Mouse (Mus musculus): ENCODE measurements around the gene Eno2. TPM values are rescaled to one million over a fixed set of nuclear protein-coding genes. Genes with fewer than 3 reads are reported as not detected.
"Not testable (repeated sequence)": the region's sequence is repeated elsewhere in the genome, so short reads cannot be mapped to it uniquely, and the experiment has no call there.

Gene Eno2
- polyA plus RNA-seq, 1 experiment: 822 TPM

DNA sequence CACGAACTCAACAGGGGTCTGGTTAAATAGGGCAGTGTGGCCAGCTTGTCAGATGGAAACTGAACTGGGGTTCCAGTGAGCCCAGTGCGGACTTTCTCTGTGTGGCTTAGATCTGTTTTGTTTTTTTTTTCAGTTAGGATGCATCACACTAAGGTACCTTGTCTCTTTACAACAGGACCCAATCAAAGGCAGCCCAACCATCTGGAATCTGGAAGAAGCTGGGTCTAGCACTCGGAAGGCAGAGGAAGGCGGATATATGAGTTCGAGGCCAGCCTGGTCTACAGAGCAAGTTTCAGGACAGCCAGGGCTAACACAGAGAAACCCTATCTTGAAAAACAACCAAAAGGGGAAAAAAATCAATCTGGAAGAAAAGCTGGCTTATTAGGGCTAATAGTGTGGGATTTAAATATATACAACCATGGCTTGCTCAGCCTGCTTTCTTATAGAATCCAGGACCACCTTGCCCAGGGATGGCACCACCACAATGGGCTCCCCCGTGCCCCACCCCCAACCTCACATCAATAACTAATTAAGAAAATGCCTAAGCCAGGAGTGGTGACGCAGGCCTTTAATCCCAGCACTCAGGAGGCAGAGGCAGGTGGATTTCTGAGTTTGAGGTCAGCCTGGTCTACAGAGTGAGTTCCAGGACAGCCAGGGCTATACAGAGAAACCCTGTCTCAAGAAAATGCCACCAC lies 37.1 kb upstream of the Eno2 start:
- DNase-seq (ENCODE audit: extremely low spot score in 1 of 2, low spot score in 1 of 2): no peak

DNA sequence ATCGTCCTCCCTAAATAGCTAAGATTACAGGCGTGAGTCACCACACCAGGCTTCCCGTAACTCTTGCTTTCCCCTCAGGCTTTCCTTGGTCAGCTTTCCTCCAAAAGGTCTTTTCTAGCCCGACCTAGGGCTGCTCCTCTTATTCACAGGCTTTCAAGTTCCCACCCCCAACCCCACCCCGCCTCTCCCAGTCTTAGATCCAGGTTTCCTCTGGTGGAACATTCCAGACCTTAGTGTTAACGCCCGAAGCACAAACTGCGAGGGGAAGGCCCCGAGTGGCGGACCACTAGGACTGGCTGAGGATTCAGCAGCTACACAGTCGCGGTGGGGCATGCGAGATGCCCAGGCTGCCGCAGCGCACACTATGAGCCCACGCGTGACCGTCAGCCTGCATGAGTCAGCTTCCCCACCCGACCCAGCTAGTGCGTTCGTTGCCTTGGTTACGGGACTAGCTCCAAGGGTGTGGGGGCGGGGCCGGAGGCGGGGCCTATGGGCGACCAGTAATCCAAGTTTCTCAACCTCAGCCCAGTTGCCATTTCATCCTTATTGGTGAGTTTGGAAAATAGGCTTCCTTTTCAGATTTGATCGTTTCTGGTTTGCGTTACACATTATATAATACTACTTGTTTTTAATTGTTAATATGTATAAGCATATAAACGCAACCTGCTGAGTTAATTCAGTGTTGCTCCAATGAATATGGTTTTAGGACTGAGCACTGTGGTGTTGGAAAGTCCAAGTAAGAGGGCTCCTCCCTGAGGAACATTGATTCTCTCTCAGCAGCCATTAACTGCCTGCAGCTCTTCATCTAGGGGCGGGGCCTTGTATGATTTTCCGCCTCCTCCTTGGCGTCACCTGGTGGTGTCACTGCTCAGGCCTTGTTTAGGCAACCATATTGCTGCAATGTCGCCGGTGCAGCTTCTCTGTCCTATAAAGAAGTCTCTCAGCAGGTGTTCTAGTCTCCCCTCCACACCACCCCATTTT lies 36.2 kb upstream of the Eno2 start:
- peak; percentile 94 to 98 for DNase-seq (ENCODE audit: extremely low spot score in 1 of 2, low spot score in 1 of 2)

DNA sequence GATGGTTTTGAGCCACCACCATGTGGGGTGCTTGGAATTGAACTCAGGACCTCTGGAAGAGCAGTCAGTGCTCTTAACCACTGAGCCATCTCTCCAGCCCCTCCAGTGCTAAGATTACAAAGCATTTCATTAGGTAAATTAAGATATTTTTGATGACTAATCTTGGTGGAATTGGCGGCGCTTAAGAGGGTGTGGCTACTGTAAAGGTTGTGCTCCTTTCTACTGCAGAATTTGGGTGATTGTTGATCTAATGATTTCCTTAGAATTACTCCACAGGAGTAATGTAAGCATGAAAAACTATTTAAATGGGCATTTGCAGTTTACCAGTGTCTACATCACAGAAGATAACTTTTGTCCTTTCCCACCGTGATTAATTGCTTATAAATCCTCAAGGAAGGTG lies 34.9 kb upstream of the Eno2 start:
- no peak for DNase-seq (ENCODE audit: extremely low spot score in 1 of 2, low spot score in 1 of 2)

DNA sequence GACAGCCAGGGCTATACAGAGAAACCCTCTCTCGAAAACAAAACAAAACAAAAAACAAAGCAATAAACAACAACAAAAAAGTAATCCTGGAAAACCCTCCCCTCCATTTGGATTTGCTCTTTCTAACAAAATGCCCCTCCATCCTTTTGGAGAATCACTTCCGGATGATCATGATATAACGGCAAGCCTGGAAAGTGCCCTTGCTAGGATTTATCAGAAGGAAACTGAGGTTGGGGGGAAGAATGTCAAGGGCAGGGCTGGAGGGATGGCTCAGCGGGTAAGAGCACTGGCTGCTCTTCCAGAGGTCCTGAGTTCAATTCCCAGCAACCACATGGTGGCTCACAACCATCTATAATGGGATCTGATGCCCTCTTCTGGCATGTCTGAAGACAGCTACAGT lies 34.2 kb upstream of the Eno2 start:
- DNase-seq (ENCODE audit: extremely low spot score in 1 of 2, low spot score in 1 of 2): not testable (repeated sequence)

DNA sequence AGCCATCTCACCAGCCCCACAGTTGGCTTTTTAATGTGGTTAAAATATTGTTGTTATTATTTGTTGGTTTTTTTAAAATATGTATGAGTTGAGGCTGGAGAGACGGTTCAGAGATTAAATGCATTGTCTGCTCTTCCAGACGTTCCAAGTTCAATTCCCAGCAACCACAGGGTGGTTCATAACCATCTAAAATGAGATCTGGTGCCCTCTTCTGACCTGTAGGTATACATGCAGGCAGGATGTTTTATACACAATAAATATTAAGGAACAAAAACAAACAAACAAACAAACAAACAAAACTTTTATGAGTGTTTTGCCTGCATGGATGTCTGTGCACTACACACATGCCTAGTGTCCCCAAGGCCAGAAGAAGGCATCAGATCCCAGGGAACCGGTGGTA lies 33.6 kb upstream of the Eno2 start:
- no peak for DNase-seq (ENCODE audit: extremely low spot score in 1 of 2, low spot score in 1 of 2)

DNA sequence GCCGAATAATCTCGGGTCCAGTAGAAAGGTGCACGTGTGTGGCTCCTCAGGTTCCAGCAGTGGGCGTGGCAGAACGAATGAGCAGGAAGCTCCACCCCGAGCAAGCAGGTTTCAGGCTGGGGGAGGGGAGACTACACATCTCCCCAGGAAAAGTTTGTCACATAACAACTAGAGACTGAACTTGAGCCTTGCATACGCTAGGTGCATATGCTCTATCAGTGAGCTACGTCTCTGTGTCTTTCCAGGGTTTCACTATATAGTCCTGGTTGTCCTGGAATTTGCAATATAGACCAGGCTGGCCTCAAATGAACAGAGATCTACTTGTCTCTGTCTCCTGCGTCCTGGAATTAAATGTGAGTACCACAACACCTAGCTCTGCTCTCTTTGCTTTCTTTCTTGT lies 32.9 kb upstream of the Eno2 start:
- not testable (repeated sequence) for DNase-seq (ENCODE audit: extremely low spot score in 1 of 2, low spot score in 1 of 2)

DNA sequence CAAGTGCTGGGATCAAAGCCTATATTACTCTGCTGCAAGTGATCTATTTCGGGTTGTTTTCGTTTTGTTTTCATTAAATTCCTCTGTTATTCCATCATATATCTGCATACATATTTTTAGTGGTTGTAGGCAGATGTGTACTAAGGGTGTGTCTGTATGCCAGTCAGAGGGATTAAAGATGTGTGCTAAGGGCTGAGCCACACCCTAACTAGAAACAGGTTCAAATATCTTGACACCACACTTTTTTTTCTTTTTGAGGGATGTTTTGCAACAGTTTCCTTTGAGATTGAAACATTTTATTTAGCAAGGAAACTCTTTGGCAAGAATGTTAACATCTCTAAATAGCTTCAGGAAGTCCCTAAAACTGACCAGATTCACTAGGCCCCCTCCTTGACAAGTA lies 26.7 kb upstream of the Eno2 start:
- no peak for DNase-seq (ENCODE audit: extremely low spot score in 1 of 2, low spot score in 1 of 2)

DNA sequence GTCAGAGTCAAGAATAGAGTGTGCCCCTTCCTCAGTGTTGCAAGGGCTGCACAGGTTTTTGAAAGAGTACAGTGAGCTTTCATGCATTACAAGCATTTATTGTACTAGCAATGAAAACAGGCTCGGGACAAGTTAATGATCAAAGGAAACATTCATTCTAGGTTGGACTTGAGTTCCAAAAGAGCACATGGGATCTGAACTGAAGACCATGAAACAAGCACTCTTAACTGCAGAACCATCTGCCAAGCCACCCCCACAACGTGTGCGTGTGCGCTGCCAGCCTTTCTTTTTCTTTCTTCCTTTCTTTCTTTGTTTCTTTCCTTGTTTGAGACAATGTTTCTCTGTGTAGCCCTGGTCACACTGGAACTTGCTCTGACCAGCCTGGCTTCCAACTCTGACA lies 26.3 kb upstream of the Eno2 start:
- DNase-seq (ENCODE audit: extremely low spot score in 1 of 2, low spot score in 1 of 2): no peak

DNA sequence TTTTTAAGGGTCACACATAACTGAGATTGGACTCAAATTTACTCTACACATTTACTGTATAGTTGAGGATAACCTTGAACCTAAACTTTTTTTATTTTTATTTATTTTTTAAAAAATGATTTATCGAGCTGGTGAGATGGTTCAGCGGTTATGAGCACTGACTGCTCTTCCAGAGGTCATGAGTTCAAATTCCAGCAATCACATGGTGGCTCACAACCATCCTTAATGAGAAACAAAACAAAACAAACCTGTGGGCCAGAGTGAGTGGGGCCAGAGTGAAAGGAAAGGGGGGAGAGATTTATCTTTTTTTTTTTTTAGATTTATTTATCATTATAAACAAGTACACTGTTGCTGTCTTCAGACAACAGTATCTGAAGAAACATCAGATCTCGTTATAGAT lies 22.4 kb upstream of the Eno2 start:
- no peak for DNase-seq (ENCODE audit: extremely low spot score in 1 of 2, low spot score in 1 of 2)

DNA sequence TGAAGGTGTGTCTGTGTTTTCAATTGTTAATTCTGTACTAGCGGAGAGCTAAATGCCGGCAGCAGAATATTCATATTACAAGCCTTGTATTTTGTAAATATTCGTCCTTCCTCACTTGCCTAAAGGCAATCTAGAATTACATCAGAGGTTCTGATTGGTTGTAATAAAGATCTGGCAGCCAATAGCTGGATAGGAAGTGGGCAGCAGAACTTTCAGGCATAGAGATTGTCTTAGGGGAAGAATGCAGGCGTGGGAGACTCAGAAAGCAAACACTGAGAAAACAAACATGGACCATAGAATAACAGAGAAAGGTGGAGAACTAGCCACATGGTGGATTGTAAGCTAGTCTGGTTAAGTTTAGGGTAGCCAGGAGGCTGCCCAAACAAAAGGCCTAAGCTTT lies 20.6 kb upstream of the Eno2 start:
- DNase-seq (ENCODE audit: extremely low spot score in 1 of 2, low spot score in 1 of 2): no peak

DNA sequence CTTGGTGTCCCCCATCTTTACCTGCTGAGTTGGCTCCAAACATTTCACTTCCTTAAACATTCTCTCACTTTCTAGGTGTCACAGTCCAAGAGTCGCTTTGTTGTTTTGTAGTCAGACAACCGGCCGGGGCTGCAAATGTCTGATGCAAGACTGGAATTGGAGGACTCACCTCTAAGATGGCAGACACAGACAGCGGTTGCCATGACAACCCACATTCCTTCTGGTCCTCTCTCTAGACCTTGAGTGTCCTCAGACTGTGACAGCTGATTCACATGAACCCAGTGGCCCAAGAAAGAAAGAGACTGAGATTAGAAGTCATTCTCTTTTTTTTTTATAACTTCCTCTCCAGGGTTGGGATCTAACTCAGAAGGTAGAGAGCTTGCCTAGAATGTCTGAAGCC lies 20.0 kb upstream of the Eno2 start:
- DNase-seq (ENCODE audit: extremely low spot score in 1 of 2, low spot score in 1 of 2): no peak

DNA sequence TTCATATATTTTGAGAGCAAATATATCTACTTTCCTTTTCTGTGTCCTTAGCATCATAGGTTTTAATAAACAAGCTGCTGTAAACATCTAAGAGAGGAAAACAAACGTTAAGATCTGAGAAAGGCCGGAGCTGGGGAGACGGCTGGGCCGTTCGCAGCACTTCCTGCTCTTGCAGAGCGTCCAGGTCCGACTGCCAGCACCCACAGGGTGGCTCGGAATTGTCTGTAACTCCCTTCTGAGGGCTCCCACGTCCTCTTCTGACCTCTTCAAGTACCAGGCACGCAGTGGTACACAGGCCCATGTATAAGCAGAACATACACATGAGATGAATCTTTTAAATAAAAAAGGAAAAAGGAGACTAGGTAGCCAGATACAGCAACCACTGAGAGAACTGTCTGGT lies 18.2 kb upstream of the Eno2 start:
- no peak for DNase-seq (ENCODE audit: extremely low spot score in 1 of 2, low spot score in 1 of 2)

DNA sequence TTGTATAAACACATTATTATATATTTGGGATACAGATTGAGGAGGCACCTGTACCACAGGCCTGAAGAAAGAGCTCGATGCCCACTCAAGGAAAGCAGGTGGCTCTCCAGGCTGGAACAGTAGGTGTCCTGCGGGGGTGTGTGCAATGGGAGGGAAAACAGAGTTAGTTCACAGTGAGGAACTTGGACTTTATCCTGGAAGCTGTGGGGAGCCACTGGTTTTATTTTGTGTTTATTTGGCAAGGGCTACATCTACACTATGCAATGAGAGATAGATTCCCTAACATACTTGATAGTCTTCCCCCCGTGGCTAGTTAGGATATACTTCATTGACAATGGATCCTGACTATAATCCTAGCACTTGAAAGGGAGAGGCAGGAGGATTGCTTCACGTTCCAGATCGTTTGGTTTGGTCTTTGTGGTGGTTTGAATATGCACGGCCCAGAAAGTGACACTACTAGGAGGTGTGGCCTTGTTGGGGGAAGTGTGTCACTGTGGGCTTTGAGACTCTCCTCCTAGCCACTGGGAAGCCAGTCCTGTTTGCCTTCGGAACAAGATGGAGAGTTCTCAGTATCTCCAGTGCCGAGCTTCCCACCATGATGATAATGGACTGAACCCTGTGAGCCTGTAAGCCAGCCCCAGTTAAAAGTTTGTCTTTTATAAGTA lies 17.4 kb upstream of the Eno2 start:
- no peak for DNase-seq (ENCODE audit: extremely low spot score in 1 of 2, low spot score in 1 of 2)

DNA sequence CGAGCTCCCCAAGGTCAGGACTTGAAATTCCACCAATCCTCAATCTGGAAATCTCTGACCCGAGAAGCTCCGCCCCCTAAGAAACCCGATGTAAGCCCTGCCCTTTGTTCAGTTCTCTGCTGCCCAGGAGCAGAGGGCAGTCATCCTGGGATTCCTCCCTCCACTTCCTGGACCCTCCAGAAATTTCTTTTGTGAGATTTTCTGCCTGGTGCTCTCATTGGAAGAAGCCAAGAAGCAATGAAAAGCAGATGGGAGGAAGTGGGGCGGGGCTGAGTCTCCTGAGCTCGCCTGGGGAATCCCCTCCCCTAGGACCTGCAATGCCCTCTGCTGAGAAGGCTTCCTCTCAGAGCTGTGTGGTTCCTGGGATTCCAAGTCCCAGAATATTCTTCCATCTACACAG lies 13.0 kb upstream of the Eno2 start:
- no peak for DNase-seq (ENCODE audit: extremely low spot score in 1 of 2, low spot score in 1 of 2)

DNA sequence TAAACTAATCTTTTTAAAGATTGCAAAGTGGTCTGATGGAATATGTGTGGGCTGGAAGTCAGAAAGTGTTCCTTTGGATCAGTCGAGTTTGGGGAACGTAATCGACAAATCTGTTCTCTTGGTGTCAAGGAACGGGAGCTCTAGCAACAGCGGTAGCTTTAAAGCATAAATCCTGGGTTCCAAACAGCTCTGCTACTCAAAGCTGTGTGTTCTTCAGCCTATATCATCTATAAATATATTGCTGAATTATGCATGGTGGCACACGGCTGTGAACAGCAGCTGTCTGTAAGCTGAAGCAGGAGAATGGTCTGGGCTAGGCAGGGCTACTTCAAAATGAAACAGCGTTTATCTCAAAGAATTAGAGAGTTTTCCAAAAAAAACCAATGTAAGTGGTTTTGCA lies 11.4 kb upstream of the Eno2 start:
- DNase-seq (ENCODE audit: extremely low spot score in 1 of 2, low spot score in 1 of 2): no peak

DNA sequence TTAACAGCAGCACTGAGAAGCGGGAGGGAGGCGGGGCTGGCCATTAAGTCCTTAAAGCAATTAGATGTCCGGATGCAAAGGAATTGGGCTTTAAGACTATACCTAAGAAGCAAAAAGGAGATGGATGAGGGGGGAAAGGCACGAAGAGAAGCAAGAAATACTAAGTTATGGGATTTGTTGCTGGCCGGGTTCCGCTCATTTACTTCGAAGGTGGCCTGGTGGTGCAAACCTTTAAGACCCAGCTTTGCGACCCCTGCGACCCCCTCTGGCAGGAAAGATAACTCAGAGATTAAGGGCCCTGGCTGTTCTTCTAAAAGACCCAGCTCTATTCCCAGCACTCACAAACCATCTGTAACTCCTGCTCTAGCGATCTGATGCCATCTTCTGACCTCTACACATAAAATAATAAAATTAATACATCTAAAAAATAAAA lies 10.5 kb upstream of the Eno2 start:
- no peak for DNase-seq (ENCODE audit: extremely low spot score in 1 of 2, low spot score in 1 of 2)

DNA sequence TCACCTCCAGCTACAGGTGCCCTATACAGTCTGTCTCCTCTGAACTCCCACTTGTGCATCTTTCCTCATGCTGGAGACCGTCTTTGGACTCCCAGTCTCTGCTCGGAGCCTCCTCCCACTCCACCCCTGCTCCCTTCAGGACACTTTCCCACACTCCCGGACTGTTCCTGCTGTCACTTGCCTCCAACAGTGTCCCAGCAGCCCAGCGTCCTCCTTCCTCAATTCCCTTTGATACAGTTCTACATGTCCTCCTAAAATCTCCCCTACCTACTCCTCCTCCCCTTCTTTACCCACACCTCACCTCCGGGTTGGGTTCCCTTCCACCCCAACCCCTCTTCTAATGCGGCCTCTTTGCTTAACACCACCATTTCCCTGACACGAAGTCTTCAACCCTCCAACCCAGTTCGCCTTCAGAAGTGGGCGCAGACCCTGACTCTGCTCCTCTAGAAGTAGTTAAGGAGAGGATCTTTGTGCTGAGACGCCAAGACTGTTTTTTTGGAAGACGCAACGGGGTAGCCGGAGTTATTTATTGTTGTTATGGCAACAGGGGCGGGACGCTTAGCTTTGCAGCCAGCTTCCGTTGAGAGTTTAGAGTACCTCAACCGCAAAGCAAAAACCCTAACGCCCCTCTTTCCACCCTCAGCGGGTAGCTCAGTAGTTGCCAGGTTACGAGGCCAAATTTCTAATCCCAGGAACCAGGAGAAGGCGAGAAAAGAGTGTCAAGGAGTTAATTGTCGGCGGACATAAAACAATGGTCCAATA lies 9.9 kb upstream of the Eno2 start, which contains the start of gene Lrrc23:
TSS of gene Lrrc23 (minus strand) at position 506 of the 762 bp plus-strand sequence.
- DNase-seq (ENCODE audit: extremely low spot score in 1 of 2, low spot score in 1 of 2): no peak

DNA sequence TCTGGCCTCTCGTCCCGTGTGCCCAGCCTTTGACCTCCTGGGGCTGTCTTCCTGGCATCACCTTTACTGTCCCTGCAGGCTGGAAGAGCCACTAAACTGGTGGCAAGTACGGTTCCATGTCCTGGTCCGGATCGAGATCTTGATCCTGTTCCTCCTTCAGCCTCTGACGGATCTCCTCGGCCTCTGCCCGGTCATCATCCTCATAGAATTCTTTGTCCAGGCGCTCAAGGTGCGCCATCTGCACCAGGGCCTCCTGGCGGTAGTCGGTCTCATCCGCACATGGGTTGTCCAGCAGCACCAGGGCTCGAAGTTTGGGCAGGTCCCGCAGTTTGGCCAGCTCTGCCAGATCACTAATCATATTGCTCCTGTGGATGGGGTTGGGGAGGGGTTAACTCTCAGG lies 1.0 kb upstream of the Eno2 start:
- no peak for DNase-seq (ENCODE audit: extremely low spot score in 1 of 2, low spot score in 1 of 2)

DNA sequence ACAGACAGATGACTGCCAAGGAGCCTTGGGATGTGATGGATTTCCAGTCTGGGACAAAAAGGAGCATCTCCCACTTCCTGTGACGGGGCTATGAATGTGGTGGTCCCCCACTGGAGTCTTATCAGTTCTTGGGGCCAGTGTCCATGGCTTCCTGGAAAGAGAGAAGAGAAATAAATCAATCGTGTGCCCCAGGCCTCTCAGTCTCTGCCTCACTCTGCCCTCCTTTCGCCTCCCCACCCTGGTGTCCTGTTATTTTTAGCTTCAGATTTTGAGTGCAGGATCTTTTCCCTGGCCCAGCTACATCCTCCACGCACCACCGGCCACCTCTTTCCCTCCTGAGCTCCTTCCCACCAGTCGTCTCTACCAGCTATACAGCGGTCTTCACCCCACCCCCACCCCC lies 540 bp upstream of the Eno2 start:
- no peak for DNase-seq (ENCODE audit: extremely low spot score in 1 of 2, low spot score in 1 of 2)

DNA sequence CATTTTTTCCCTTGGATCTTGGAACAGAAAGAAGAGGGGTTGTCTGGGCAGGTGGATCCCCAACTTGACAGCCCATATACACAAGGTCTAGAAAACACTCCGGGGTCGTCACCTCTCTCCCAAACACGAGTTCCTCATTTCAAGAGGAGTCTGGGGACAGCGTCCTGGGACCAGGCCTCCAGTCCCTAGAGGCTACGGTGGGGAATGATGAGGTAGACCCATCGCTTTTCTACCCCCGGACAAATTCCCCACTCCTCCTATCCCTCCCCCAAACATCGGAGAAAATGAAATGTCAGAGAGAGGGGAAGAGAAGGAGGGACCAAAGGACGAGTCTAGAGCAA lies 799 bp downstream of the Eno2 start:
- DNase-seq (ENCODE audit: extremely low spot score in 1 of 2, low spot score in 1 of 2): no peak
